Mouse (Mus musculus): ENCODE data around the gene Cdk10.

DNA sequence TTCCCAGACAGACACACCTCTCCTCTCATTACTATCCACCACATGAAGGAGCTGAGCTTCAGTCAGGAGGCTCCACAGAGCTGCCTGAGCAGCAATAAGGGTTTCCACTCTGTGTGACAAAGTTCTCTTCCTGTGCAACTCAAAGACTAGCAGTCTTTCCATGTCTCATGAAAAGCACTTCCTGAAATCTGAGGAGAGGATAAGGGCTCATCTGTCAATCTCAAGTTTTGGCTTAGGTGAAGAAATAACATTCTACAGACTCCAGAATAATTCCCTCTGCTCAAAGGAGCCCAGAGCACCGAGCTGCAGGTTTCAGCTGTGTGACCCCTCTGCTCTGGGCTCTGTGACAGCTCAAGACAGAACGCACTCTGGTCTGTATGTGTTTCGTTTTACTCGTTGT is 28.3 kb downstream of the Cdk10 start:
- TF ChIP-seq CTCF (IDR thresholded peaks at IDR 0.05; ENCODE audit: borderline replicate concordance, insufficient read depth, low read depth, low read length), result no peak
- TF ChIP-seq POLR2A (IDR thresholded peaks at IDR 0.05; ENCODE audit: borderline replicate concordance, insufficient read depth, low read length), result no peak

Data from cerebellum, adult 2 months (tissue).